Mouse (Mus musculus) kidney, adult 2 months (tissue): Measurements from ENCODE around the gene Pdgfb. TPM values are rescaled to one million over a fixed set of nuclear protein-coding genes. Genes with fewer than 3 reads are reported as not detected.

ENCODE experiments used
- DNase-seq: peaks from one replicate; pipeline ENCODE4 v3.0.0; 2021
- H3K27ac ChIP-seq: fragments of 200-500 bp; 2 replicates; pipeline ENCODE4 v1.5.1; 2012; ENCODE audit warnings: low read depth, low read length, control low read depth, inconsistent platforms; ENCODE audit not compliant: insufficient read depth
- H3K27me3 ChIP-seq: fragments of 200-500 bp; replicated peaks from 2 replicates; pipeline ENCODE4 v1.6.1; 2012; ENCODE audit warnings: mild to moderate bottlenecking, moderate library complexity, low read length, inconsistent platforms; ENCODE audit not compliant: control insufficient read depth, insufficient read depth
- H3K36me3 ChIP-seq: fragments of 200-500 bp; 2 replicates; pipeline ENCODE4 v1.6.1; 2012; ENCODE audit warnings: mild to moderate bottlenecking, moderate library complexity, low read length, inconsistent platforms; ENCODE audit not compliant: control insufficient read depth, insufficient read depth
- H3K4me1 ChIP-seq: fragments of 200-500 bp; 2 replicates; pipeline ENCODE4 v1.6.1; 2011; ENCODE audit warnings: low read length; ENCODE audit not compliant: control insufficient read depth, insufficient read depth
- H3K4me3 ChIP-seq: fragments of 200-500 bp; 2 replicates; pipeline ENCODE4 v1.5.1; 2011; ENCODE audit warnings: mild to moderate bottlenecking, low read depth, low read length, control low read depth; ENCODE audit not compliant: insufficient read depth
- CTCF ChIP-seq: fragments of 200-500 bp; conservative IDR thresholded peaks from 2 replicates; pipeline ENCODE4 v1.5.1; 2011; ENCODE audit warnings: low read depth, mild to moderate bottlenecking, control low read depth, low read length, moderate library complexity, mixed read lengths; ENCODE audit not compliant: insufficient read depth, insufficient read length
- POLR2A ChIP-seq: fragments of 200-500 bp; IDR thresholded peaks from one replicate; pipeline ENCODE4 v1.6.1; 2011; ENCODE audit warnings: low read depth, low read length, control low read depth
- WGBS: fragments of 180-500 bp; shearing (Covaris S2); methylation state at CpG from one replicate; pipeline ENCODE4 v1.1.7; 2018; 5-methylcytosine and 5-hydroxymethylcytosine counted together
- polyA plus RNA-seq: library from polyadenylated mRNA; depleted of rRNA; stranded (reverse); fragments of >200 nt; gene quantifications from 2 replicates; pipeline ENCODE4 v1.2.3, GENCODE M21; 2012

Pdgfb gene
- polyA plus RNA-seq, 1 experiment, result 33.4 TPM

- no peak for DNase-seq
- no peak overlapping the region for H3K4me3 ChIP-seq
- H3K36me3 ChIP-seq, result no peaks in the 10 kb centered on the region
- no peak overlapping the region for H3K27ac ChIP-seq
- TF ChIP-seq POLR2A, result no peak
- WGBS, result 80% methylated on average over 7 of the region's 7 CpGs
- H3K4me1 ChIP-seq, result no peaks in the 10 kb centered on the region; the same call in 1 of the 2 replicates
- H3K27me3 ChIP-seq, result no peaks in the 10 kb centered on the region
Measured at GRCm38 (mm10) chr15:80034366-80034765, 19.6 kb upstream of the Pdgfb start.

GRCm38 (mm10) chr15:80031133-80031532, 16.4 kb upstream of the Pdgfb start:
- no peaks in the 10 kb centered on the region for H3K36me3 ChIP-seq
- no peak for DNase-seq
- H3K27me3 ChIP-seq, result no peaks in the 10 kb centered on the region
- TF ChIP-seq POLR2A (no peak), CTCF (peak; percentile 34; the same call in 1 of the 2 replicates)
- H3K4me1 ChIP-seq, result peaks cover 2% of the 10 kb centered on the region; the same call in 1 of the 2 replicates
- H3K27ac ChIP-seq, result no peak overlapping the region
- 83% methylated on average over 4 of the region's 4 CpGs for WGBS
- no peak overlapping the region for H3K4me3 ChIP-seq

- no peak for TF ChIP-seq CTCF
- no peak for TF ChIP-seq POLR2A
- H3K27ac ChIP-seq, result no peak overlapping the region
- no peaks in the 10 kb centered on the region for H3K27me3 ChIP-seq
Measured at GRCm38 (mm10) chr15:80030399-80030798, 15.6 kb upstream of the Pdgfb start.

GRCm38 (mm10) chr15:80028862-80029261, 14.1 kb upstream of the Pdgfb start:
- H3K4me3 ChIP-seq, result no peak overlapping the region
- no peaks in the 10 kb centered on the region for H3K36me3 ChIP-seq
- TF ChIP-seq CTCF (no peak), POLR2A (no peak)
- no peak overlapping the region for H3K27ac ChIP-seq
- H3K4me1 ChIP-seq, result peaks cover 13% of the 10 kb centered on the region
- H3K27me3 ChIP-seq, result no peaks in the 10 kb centered on the region
- peak; percentile 27 for DNase-seq
- WGBS, result 54% methylated on average over 5 of the region's 5 CpGs

More at GRCm38 (mm10) chr15:80030399-80030798, 15.6 kb upstream of the Pdgfb start:
- 78% methylated on average over 10 of the region's 10 CpGs for WGBS
- no peaks in the 10 kb centered on the region for H3K36me3 ChIP-seq
- DNase-seq, result no peak
- H3K4me3 ChIP-seq, result no peak overlapping the region
- H3K4me1 ChIP-seq, result peaks cover 8% of the 10 kb centered on the region

GRCm38 (mm10) chr15:80026689-80027353, 12.0 kb upstream of the Pdgfb start:
- 59% methylated on average over 14 of the region's 14 CpGs for WGBS
- H3K27me3 ChIP-seq, result no peaks in the 10 kb centered on the region
- no peaks in the 10 kb centered on the region for H3K36me3 ChIP-seq
- DNase-seq, result no peak
- H3K27ac ChIP-seq, result no peak overlapping the region
- H3K4me3 ChIP-seq, result no peak overlapping the region
- TF ChIP-seq POLR2A (no peak), CTCF (no peak)
- H3K4me1 ChIP-seq, result peaks cover 13% of the 10 kb centered on the region

- Histone ChIP-seq H3K27me3 (no peaks in the 10 kb centered on the region), H3K36me3 (no peaks in the 10 kb centered on the region), H3K27ac (no peak overlapping the region), H3K4me3 (no peak overlapping the region), H3K4me1 (peaks cover 13% of the 10 kb centered on the region)
- no peak for DNase-seq
- TF ChIP-seq CTCF (no peak), POLR2A (no peak)
- 77% methylated on average over 5 of the region's 5 CpGs for WGBS
Measured at GRCm38 (mm10) chr15:80026061-80026460, 11.3 kb upstream of the Pdgfb start.

GRCm38 (mm10) chr15:80025615-80026014, 10.8 kb upstream of the Pdgfb start:
- WGBS, result 34% methylated on average over 7 of the region's 7 CpGs
- peak; percentile 45 for DNase-seq
- TF ChIP-seq POLR2A, result no peak
- no peak for TF ChIP-seq CTCF
- no peaks in the 10 kb centered on the region for H3K27me3 ChIP-seq
- H3K27ac ChIP-seq, result no peak overlapping the region
- H3K4me3 ChIP-seq, result no peak overlapping the region
- no peaks in the 10 kb centered on the region for H3K36me3 ChIP-seq
- peaks cover 13% of the 10 kb centered on the region for H3K4me1 ChIP-seq
